Mouse (Mus musculus) megakaryocyte, adult 5-6 weeks (primary cell): Measurements from ENCODE around the gene Proser2. TPM values are rescaled to one million over a fixed set of nuclear protein-coding genes. Genes with fewer than 3 reads are reported as not detected.

Experiments used
- ATAC-seq: 2 replicates; pipeline ENCODE4 v1.8.0; 2016; ENCODE audit warnings: mild to moderate bottlenecking, inconsistent platforms; ENCODE audit not compliant: poor library complexity, severe bottlenecking
- total RNA-seq, 2 experiments: library from RNA; stranded (forward) in 1 of 2; stranded (reverse) in 1 of 2; fragments of 153-499, 151-499 nt in 1 of 2; fragments of 221-1000, 200-1000 nt in 1 of 2; gene quantifications; 2 replicates each; pipeline versions ENCODE4 v1.2.3 to v1.2.4; 2015 to 2017

Gene Proser2
- total RNA-seq, 2 experiments from 2014 or later, result 0.15 TPM; not detected in 1

DNA sequence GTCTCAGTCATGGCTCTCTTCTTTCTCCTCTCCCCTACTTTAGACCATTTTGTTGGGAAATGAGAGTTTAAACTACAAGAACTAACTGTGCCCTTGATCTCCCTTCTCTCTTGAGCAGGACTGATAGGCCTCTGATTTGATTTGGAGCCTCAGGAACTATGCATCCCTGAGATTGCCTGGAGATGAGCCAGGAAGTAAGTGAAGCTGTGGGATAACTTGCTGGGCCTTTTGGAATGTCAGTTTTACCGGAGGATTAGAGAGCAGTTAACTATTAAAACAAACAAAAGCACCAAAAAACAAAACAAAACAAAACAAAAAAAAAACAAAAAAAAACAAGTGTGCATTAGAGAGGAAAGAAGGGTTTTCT is 54.5 kb downstream of the Proser2 start:
- ATAC-seq, result no peak

DNA sequence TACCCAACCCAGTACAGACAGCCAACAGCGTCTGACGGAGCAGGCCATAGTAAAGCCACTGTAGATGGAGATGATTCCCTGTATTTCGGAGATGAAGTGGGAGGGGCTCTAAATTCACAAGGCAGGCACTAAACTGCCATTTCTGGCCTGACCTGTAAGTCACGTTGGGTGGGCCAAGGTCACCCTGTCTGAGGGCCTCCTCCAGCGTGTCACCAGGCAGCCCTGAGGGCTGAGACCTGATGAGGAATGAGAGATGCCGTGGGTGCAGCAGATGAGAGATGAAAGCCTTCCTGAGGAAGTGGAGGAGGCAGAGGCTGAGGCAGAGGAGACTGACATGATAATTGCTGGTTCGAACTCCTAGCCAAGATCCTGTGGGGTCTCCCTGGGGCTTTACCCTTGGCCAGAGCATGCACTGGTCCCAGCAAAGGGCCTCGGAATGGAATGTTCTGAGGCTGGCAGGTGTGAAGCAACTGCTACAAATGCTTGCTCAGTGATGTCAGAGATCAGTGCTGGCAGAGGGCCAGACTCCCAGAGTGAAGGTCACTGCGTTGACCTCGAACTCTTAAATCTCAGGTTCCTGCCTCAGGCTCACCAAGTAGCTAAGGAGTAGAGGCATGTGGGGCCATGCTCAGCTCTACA is 55.0 kb downstream of the Proser2 start:
- ATAC-seq, result no peak

DNA sequence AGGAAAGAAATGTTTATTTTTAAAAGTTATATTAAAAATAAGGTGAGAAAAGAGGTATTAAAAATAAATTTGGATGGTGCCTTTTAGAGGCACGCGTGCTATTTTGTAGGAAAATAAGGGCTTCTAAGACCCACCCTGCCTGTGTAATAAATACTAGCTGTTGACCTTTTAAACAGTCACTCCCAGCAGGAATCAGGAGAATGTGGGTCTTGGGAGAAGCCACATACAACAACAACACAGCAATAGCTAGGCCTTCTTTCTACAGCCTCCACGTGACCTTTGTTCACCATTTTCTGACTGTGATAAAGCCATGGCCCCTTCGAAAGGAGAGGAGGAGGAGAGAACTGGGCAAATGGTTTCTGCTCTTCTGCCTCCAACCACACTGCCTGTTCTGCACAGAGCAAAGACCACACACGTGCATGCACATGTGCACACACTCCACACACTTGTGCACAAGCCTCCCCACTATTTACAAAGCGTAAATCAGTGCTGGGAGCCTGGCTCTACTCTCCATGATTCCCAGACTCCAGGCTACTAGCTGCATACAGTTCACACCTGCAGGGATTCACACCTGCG is 57.2 kb downstream of the Proser2 start:
- no peak for ATAC-seq

DNA sequence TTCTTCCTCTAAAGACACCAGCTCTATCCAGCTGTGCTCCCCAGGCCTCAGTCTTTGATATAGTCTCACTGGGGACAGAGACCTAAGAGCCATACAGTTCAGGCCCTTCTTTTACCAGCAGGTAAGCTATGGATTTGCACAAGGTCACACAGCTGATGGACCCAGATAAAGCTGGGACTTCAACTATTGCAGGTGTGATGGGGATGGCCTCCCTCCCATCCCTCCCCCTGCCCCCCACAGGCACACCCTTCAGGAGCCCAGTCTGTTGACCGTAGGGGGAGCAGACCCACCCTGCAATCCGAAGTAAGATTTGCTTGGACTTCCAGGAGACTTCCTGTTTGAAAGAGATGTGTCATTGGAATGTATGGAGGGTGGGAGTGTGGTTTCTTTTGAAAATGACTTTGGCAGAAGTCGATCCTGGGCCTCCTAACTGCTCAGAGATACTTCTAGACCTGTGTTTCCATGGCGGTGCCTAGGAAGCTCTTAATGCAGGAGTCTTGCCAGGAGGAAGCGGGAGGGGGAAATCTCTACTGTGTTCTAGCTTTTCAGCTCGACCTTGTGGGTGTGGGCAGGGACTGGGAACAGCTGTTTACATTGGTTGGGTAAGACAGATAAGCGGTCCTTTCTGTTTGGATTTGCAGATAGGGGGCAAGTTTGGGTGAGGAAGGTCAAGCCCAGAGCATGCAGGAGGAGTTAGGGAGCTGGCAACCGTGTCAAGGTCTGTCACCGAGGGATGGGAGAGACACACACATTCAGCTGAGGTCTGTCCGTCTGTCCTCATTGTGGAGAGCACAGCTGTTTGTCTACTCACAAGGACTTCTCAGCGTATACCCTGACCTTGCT is 58.2 kb downstream of the Proser2 start:
- ATAC-seq, result no peak

DNA sequence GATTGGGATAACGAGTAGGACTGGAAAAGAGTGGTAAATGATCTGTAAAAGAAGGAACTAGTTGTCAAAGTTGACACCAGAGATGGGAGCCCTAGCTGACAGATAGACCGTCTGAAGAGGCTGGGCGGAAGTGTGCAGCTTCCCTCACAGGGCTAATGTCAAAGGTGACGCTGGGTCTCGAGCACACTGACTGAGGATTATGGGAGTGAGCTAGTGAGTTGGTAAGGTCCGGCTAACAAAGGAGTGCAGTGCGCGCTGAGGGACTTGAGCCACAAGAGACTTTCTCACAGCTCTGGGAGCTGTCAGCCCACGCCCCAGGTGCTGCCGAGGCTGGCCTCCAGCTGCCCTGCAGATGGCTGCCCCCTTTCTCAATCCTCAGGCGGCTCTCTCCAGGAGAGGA is 59.1 kb downstream of the Proser2 start:
- ATAC-seq, result no peak

DNA sequence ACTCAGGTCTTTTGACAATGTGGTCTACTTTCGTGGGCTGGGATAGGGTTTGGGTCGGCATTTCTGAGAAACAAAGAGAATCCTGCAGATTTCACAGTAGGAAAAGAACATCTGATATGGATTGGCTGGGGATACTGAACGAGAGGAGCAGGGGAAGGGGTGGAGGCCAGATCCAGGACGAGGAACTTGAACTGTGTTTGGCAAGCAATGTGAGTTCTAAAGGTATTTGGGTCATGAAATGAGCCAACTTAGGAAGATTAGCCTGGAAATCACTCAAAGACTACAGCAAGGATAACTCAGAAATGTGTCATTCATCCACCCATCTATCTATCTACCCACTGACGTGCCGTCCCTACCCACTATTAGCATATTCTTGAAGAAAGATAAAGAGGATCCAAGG is 62.7 kb downstream of the Proser2 start:
- ATAC-seq, result no peak

DNA sequence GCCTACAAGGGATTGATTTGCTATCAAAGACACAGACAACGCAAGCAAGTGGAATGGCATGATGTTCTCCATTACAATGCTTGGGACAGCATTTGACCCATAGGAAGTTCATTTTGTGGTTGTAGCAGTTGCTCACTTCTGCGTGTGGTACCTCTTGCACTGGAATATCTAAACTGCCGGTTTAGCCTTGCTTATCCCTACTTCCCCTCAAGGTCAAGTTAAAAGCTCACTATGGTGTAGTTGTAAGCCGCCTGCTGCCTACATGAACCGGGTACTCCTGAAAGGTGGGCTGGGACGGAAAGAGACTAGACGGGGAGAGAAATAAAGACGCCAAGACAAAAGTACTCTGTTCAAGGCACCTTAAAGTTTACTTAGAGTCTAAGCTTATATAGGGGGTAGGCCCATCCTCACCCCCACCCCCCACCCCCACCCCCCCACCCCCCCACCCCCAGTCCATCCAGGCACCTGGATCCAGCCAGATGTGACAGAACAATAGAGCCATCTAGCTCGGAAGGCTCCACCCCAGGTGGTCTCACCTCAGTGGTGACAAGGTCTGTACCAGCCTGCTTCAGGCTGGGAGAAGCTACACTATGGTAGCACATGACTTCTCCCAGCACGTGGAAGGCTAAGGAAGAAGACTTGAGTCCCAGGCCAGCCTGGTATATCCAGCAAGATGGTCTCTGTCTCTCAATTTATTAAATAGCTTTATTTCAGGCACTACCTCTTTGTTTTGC is 69.8 kb downstream of the Proser2 start:
- no peak for ATAC-seq

DNA sequence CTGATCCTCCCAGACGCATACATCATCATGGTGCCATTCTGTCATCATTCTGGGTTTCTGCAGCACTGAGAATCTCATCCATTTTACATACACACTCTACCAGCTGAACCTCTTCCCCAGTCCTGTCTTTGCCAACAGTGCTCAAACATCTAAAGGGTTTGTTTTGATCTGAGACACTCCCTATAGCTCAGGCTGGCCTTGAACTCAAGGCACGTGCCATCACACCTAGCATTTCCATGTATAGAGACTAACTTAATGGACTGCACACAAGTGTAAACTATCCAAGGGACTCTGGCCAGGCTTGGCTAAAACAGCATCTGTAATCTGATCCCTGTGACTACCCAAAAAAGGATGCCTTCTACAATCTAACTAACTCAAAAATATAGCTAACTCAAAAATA is 70.7 kb downstream of the Proser2 start:
- no peak for ATAC-seq

DNA sequence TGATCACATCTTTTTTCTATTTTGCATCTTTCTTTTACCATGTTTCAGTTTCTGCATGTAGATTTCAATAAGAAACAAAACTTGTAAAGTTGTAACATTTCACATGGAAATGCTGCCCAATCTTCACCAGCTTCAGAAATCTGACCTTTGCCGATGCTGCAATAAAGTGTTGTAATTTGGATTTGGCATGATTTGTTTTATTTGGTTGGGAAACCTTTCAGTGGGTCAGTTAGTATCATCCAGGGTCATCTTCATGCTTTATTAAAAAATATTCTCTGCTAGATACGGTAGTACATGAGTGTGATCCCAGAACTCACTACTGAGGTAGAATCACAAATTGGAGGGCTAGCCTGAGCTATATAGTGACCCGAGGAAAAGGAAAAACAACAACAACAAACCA is 73.5 kb downstream of the Proser2 start:
- no peak for ATAC-seq

DNA sequence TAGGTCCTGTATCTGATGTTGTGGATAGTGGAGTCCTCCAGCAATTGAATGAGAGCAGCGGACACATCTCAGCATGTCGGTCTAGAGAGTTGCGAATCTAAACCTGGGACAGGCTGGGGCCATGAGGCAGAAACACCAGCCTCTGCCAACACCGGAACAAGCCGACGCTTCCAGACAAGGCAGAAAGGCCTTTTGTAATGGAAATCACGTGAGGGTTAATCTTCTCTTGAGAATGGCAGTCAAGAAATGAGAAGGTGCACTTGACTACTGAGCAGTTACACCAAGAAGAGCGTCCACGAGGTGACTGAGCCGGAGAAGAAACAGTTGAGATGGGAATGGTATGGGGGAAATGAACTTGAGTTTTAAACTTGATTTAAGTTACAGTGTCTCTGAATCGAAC is 74.5 kb downstream of the Proser2 start:
- no peak for ATAC-seq

DNA sequence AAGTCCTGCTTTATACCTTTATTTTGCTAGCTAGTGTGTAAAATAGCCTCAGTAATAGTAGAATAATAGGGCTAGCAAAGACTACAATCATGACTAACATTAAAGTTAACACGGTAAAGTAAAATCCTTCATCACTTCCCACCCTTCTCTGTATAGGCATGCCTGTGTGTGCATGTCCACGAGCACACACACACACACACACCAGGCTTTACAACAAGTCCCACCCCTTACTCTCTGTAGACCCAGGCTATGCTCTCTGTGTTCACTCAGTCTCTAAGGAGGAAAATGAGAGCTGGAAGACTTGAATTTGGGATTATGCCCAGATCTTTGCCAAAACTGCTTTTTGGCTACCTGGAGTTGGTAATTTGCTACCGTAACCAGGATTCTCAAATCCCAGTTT is 81.0 kb downstream of the Proser2 start:
- no peak for ATAC-seq

DNA sequence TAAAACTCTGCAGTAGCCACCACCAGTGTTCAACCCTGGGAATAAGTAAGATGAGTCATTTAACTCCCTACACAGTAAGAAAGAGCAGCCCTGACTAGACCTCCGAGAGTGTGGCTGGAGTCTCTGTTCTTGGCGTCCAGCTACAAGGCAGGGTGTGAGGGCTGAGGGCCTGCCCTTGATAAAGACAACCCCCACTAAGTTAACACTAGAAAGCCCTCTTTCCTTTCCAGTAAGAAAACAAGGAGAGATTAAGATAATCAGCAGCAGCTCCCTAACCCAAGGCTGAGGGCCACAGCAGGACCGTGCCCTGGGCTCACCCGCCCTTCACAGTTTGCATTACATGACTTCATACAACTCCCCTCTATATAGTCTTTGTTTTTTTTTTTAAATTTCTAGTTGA is 81.4 kb downstream of the Proser2 start:
- ATAC-seq, result no peak

Other genes with a start within 250 kb of the Proser2 start
- gene Sec61a2, start 234.8 kb downstream of the Proser2 start, total RNA-seq (2015), result 11.6 and 12.5 TPM in 2 replicates
- 4.0 and 5.7 TPM in 2 replicates for gene Sec61a2, start 234.8 kb downstream of the Proser2 start, total RNA-seq (2017)
- gene Dhtkd1, start 187.4 kb downstream of the Proser2 start, total RNA-seq (2015), result 2.0 TPM in 1 of 2 replicates, not detected in the other
- gene Dhtkd1, start 187.4 kb downstream of the Proser2 start, total RNA-seq (2017), result 0.24 TPM in 1 of 2 replicates, not detected in the other
- gene Upf2, start 178.7 kb downstream of the Proser2 start, total RNA-seq (2015), result 28.9 and 29.6 TPM in 2 replicates
- gene Upf2, start 178.7 kb downstream of the Proser2 start, total RNA-seq (2017), result 27.6 and 32.9 TPM in 2 replicates
- gene Echdc3, start 82.8 kb upstream of the Proser2 start, total RNA-seq (2015), result 0.18 and 1.2 TPM in 2 replicates
- gene Echdc3, start 82.8 kb upstream of the Proser2 start, total RNA-seq (2017), result not detected in 2 replicates
- 7.3 and 8.2 TPM in 2 replicates for gene Usp6nl, start 192.5 kb upstream of the Proser2 start, total RNA-seq (2015)
- 6.1 and 7.2 TPM in 2 replicates for gene Usp6nl, start 192.5 kb upstream of the Proser2 start, total RNA-seq (2017)